In the genomic region with DNA sequence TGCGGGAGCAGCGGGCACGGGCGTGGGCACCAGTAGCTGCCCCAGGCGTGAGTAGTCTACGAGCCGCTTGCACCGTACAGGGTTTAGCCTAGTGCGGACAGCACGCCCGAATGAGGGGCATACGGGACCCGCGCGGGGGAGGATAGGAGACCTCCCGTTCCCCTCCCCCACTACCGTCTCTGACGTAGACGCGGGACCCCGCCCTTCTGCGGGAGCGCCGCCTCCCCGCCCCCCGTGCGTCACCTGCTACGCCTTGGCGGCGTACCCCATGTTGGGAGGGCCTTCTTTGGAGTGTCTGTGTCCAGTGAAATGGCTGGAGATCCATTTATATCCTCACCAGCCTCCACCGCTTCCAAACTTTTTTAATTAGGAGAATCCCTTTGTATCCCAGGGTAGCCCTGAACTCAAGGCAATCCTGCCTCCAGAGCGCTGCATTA, we compare ENCODE assay signal across 8 mouse cellular contexts. TPM values are rescaled to one million over a fixed set of nuclear protein-coding genes. Genes with fewer than 3 reads are reported as not detected.
DNase-seq lines count a peak whose midpoint lies in the region; ATAC-seq and TF ChIP-seq lines count a peak whose summit lies in the region.

No protein-coding gene starts in this region.

- peak; percentile 94 for DNase-seq in 416B (ENCODE audit: low read depth)
- peak; percentile 97 for DNase-seq in embryonic facial prominence, embryonic 14.5 days (ENCODE audit: low spot score)
- DNase-seq in heart, adult 9 months (ENCODE audit: low spot score in 2 of 2): peak; percentile 96
- DNase-seq in kidney, adult 9 months: peak; percentile 96
- DNase-seq in limb, embryonic 14.5 days (ENCODE audit: low spot score): peak; percentile 94
- DNase-seq in spleen, adult 2 months (ENCODE audit: low read depth in 1 of 2, low spot score in 2 of 2): peak; percentile 84 to 93

- no peak for TF ChIP-seq CTCF in bone marrow, adult 2 months (IDR thresholded peaks at IDR 0.05; ENCODE audit: control insufficient read depth, insufficient read depth, low read length)
- TF ChIP-seq CTCF in spleen, adult 2 months (IDR thresholded peaks at IDR 0.05; ENCODE audit: extremely low read depth, insufficient read depth, insufficient read length, insufficient replicate concordance): no peak

- H3K27ac ChIP-seq in bone marrow, adult 2 months (ENCODE audit: control insufficient read depth, insufficient read depth, low read depth, low read length, poor library complexity): peak overlapping the region; percentile 99
- H3K27ac ChIP-seq in embryonic facial prominence, embryonic 14.5 days (replicated peaks; ENCODE audit: low read depth, low read length): peak overlapping the region; percentile 99
- H3K27ac ChIP-seq in limb, embryonic 14.5 days (replicated peaks; ENCODE audit: low read depth, low read length): peak overlapping the region; percentile 100
- H3K27ac ChIP-seq in midbrain, embryonic 16.5 days (ENCODE audit: low read length): peak overlapping the region; percentile 98
- peak overlapping the region; percentile 98 for H3K27ac ChIP-seq in spleen, adult 2 months (ENCODE audit: insufficient read depth, low read length)

- H3K36me3 ChIP-seq in embryonic facial prominence, embryonic 14.5 days (ENCODE audit: control insufficient read depth, insufficient read depth, low read length): peaks cover 22% of the 10 kb centered on the region
- peaks cover 21% of the 10 kb centered on the region for H3K36me3 ChIP-seq in limb, embryonic 14.5 days (ENCODE audit: control insufficient read depth, insufficient read depth, low read length)
- peaks cover 9% of the 10 kb centered on the region for H3K36me3 ChIP-seq in midbrain, embryonic 16.5 days (ENCODE audit: control insufficient read depth, insufficient read depth, low read length)
- peaks cover 15% of the 10 kb centered on the region for H3K36me3 ChIP-seq in spleen, adult 2 months (ENCODE audit: control insufficient read depth, insufficient read depth, low read length)

- H3K9me3 ChIP-seq in embryonic facial prominence, embryonic 14.5 days (ENCODE audit: control insufficient read depth, low read length): no peaks in the 10 kb centered on the region
- no peaks in the 10 kb centered on the region for H3K9me3 ChIP-seq in limb, embryonic 14.5 days (ENCODE audit: control insufficient read depth, low read length)
- H3K9me3 ChIP-seq in midbrain, embryonic 16.5 days (replicated peaks; ENCODE audit: control insufficient read depth, low read length, poor library complexity, severe bottlenecking): no peaks in the 10 kb centered on the region

- peak overlapping the region; percentile 89 for H3K9ac ChIP-seq in embryonic facial prominence, embryonic 14.5 days (ENCODE audit: low read depth, low read length)
- peak overlapping the region; percentile 88 for H3K9ac ChIP-seq in limb, embryonic 14.5 days (ENCODE audit: low read depth, low read length, severe bottlenecking)
- H3K9ac ChIP-seq in midbrain, embryonic 16.5 days (ENCODE audit: low read depth, low read length): peak overlapping the region; percentile 85

- no peaks in the 10 kb centered on the region for H3K27me3 ChIP-seq in embryonic facial prominence, embryonic 14.5 days (replicated peaks; ENCODE audit: control insufficient read depth, insufficient read depth, low read length)
- H3K27me3 ChIP-seq in limb, embryonic 14.5 days (ENCODE audit: control insufficient read depth, insufficient read depth, low read length): no peaks in the 10 kb centered on the region
- H3K27me3 ChIP-seq in midbrain, embryonic 16.5 days (ENCODE audit: control insufficient read depth, insufficient read depth, low read depth, low read length): no peaks in the 10 kb centered on the region
- H3K27me3 ChIP-seq in spleen, adult 2 months (ENCODE audit: control insufficient read depth, insufficient read depth, low read length): no peaks in the 10 kb centered on the region

- peak; percentile 64 for ATAC-seq in embryonic facial prominence, embryonic 14.5 days (ENCODE audit: low read depth)
- ATAC-seq in limb, embryonic 14.5 days (ENCODE audit: low FRiP score, low read depth): peak; percentile 67
- peak; percentile 49 for ATAC-seq in midbrain, embryonic 16.5 days

- peak overlapping the region; percentile 98 for H3K4me3 ChIP-seq in bone marrow, adult 2 months (replicated peaks; ENCODE audit: control insufficient read depth, low read depth, low read length)
- peak overlapping the region; percentile 86 for H3K4me3 ChIP-seq in embryonic facial prominence, embryonic 14.5 days (ENCODE audit: low read depth, low read length)
- peak overlapping the region; percentile 69 for H3K4me3 ChIP-seq in limb, embryonic 14.5 days (replicated peaks; ENCODE audit: low read length)
- peak overlapping the region; percentile 71 for H3K4me3 ChIP-seq in midbrain, embryonic 16.5 days (ENCODE audit: low read depth, low read length)
- H3K4me3 ChIP-seq in spleen, adult 2 months (ENCODE audit: extremely low read depth, insufficient read depth, insufficient read length): peak overlapping the region; percentile 88

- H3K4me2 ChIP-seq in embryonic facial prominence, embryonic 14.5 days (ENCODE audit: low read depth, low read length): peak overlapping the region; percentile 97
- H3K4me2 ChIP-seq in limb, embryonic 14.5 days (replicated peaks; ENCODE audit: low read depth, low read length, severe bottlenecking): peak overlapping the region; percentile 94
- peak overlapping the region; percentile 96 for H3K4me2 ChIP-seq in midbrain, embryonic 16.5 days (ENCODE audit: low read length)

- WGBS in bone marrow, adult 2 months: under 1% methylated on average over 31 of the region's 32 CpGs
- WGBS in embryonic facial prominence, embryonic 14.5 days: 2% methylated on average over 8 of the region's 32 CpGs
- WGBS in limb, embryonic 14.5 days: 0% methylated on average over 19 of the region's 32 CpGs
- WGBS in midbrain, embryonic 16.5 days: 0% methylated on average over 24 of the region's 32 CpGs
- 1% methylated on average over 31 of the region's 32 CpGs for WGBS in spleen, adult 2 months

- peak; percentile 88; the same call in 1 of the 2 replicates for TF ChIP-seq POLR2A in bone marrow, adult 2 months (IDR thresholded peaks at IDR 0.05; ENCODE audit: borderline replicate concordance, control insufficient read depth, low read depth, low read length)
- TF ChIP-seq POLR2A in limb, embryonic 14.5 days (IDR thresholded peaks at IDR 0.05; ENCODE audit: borderline replicate concordance, extremely low read depth, insufficient read depth, insufficient read length): peak; percentile 89; the same call in 1 of the 2 replicates
- TF ChIP-seq POLR2A in spleen, adult 2 months (IDR thresholded peaks at IDR 0.05; ENCODE audit: low read depth, low read length): peak; percentile 58; the same call in 1 of the 2 replicates

- peaks cover 7% of the 10 kb centered on the region for H3K4me1 ChIP-seq in bone marrow, adult 2 months (ENCODE audit: control insufficient read depth, insufficient read depth, low read length)
- peaks cover 21% of the 10 kb centered on the region for H3K4me1 ChIP-seq in embryonic facial prominence, embryonic 14.5 days (ENCODE audit: control insufficient read depth, insufficient read depth, low read length)
- H3K4me1 ChIP-seq in limb, embryonic 14.5 days (ENCODE audit: control insufficient read depth, insufficient read depth, low read length): peaks cover 22% of the 10 kb centered on the region
- H3K4me1 ChIP-seq in midbrain, embryonic 16.5 days (ENCODE audit: control insufficient read depth, insufficient read depth, low read length): peaks cover 29% of the 10 kb centered on the region
- peaks cover 12% of the 10 kb centered on the region; the same call in 1 of the 2 replicates for H3K4me1 ChIP-seq in spleen, adult 2 months (ENCODE audit: control insufficient read depth, insufficient read depth, insufficient read length)

RNA-seq across cellular contexts. Expression of a gene that starts 0.6 kb away (rescaled TPM):
- 274 and 541 TPM in 2 replicates for polyA plus RNA-seq in bone marrow, adult 2 months (2011; ENCODE audit: insufficient read depth, insufficient read length, low replicate concordance, missing spikeins)
- polyA plus RNA-seq in embryonic facial prominence, embryonic 14.5 days (2014; fragmentation: Nextera tagmentation; extraction: Ambion mirVana): 180 and 182 TPM in 2 replicates
- 525 and 571 TPM in 2 replicates for polyA plus RNA-seq in limb, embryonic 14.5 days (2012; rRNA removed)
- 208 and 225 TPM in 2 replicates for polyA plus RNA-seq in limb, embryonic 14.5 days (2014; fragmentation: Nextera tagmentation; extraction: Ambion mirVana)
- polyA plus RNA-seq in midbrain, embryonic 16.5 days (2015; fragmentation: Nextera tagmentation; extraction: Ambion mirVana): 134 and 152 TPM in 2 replicates
- polyA plus RNA-seq in spleen, adult 2 months (2012; rRNA removed): 189 and 209 TPM in 2 replicates

RNA-seq across cellular contexts. Expression of a gene that starts 16.0 kb away (rescaled TPM):
- 64.4 and 98.5 TPM in 2 replicates for polyA plus RNA-seq in bone marrow, adult 2 months (2011; ENCODE audit: insufficient read depth, insufficient read length, low replicate concordance, missing spikeins)
- 183 and 202 TPM in 2 replicates for polyA plus RNA-seq in embryonic facial prominence, embryonic 14.5 days (2014; fragmentation: Nextera tagmentation; extraction: Ambion mirVana)
- 165 and 172 TPM in 2 replicates for polyA plus RNA-seq in limb, embryonic 14.5 days (2012; rRNA removed)
- polyA plus RNA-seq in limb, embryonic 14.5 days (2014; fragmentation: Nextera tagmentation; extraction: Ambion mirVana): 176 and 200 TPM in 2 replicates
- 86.6 and 96.4 TPM in 2 replicates for polyA plus RNA-seq in midbrain, embryonic 16.5 days (2015; fragmentation: Nextera tagmentation; extraction: Ambion mirVana)
- polyA plus RNA-seq in spleen, adult 2 months (2012; rRNA removed): 101 and 108 TPM in 2 replicates

RNA-seq across cellular contexts. Expression of a gene that starts 20.2 kb away (rescaled TPM):
- polyA plus RNA-seq in bone marrow, adult 2 months (2011; ENCODE audit: insufficient read depth, insufficient read length, low replicate concordance, missing spikeins): 29.1 and 94.3 TPM in 2 replicates
- 2.7 and 3.0 TPM in 2 replicates for polyA plus RNA-seq in embryonic facial prominence, embryonic 14.5 days (2014; fragmentation: Nextera tagmentation; extraction: Ambion mirVana)
- polyA plus RNA-seq in limb, embryonic 14.5 days (2012; rRNA removed): 2.3 and 2.5 TPM in 2 replicates
- 2.6 and 2.8 TPM in 2 replicates for polyA plus RNA-seq in limb, embryonic 14.5 days (2014; fragmentation: Nextera tagmentation; extraction: Ambion mirVana)
- polyA plus RNA-seq in midbrain, embryonic 16.5 days (2015; fragmentation: Nextera tagmentation; extraction: Ambion mirVana): 2.2 and 2.9 TPM in 2 replicates
- polyA plus RNA-seq in spleen, adult 2 months (2012; rRNA removed): 35.4 and 36.4 TPM in 2 replicates

RNA-seq across cellular contexts. Expression of a gene that starts 24.7 kb away (rescaled TPM):
- 31.4 and 67.1 TPM in 2 replicates for polyA plus RNA-seq in bone marrow, adult 2 months (2011; ENCODE audit: insufficient read depth, insufficient read length, low replicate concordance, missing spikeins)
- 3.4 and 4.1 TPM in 2 replicates for polyA plus RNA-seq in embryonic facial prominence, embryonic 14.5 days (2014; fragmentation: Nextera tagmentation; extraction: Ambion mirVana)
- 17.9 and 18.0 TPM in 2 replicates for polyA plus RNA-seq in limb, embryonic 14.5 days (2012; rRNA removed)
- 5.9 and 7.0 TPM in 2 replicates for polyA plus RNA-seq in limb, embryonic 14.5 days (2014; fragmentation: Nextera tagmentation; extraction: Ambion mirVana)
- 5.7 and 5.9 TPM in 2 replicates for polyA plus RNA-seq in midbrain, embryonic 16.5 days (2015; fragmentation: Nextera tagmentation; extraction: Ambion mirVana)
- polyA plus RNA-seq in spleen, adult 2 months (2012; rRNA removed): 11.6 and 13.3 TPM in 2 replicates

RNA-seq across cellular contexts. Expression of a gene that starts 41.7 kb away (rescaled TPM):
- polyA plus RNA-seq in bone marrow, adult 2 months (2011; ENCODE audit: insufficient read depth, insufficient read length, low replicate concordance, missing spikeins): 7.9 and 12.1 TPM in 2 replicates
- 40.9 and 41.5 TPM in 2 replicates for polyA plus RNA-seq in embryonic facial prominence, embryonic 14.5 days (2014; fragmentation: Nextera tagmentation; extraction: Ambion mirVana)
- 27.4 and 31.0 TPM in 2 replicates for polyA plus RNA-seq in limb, embryonic 14.5 days (2012; rRNA removed)
- polyA plus RNA-seq in limb, embryonic 14.5 days (2014; fragmentation: Nextera tagmentation; extraction: Ambion mirVana): 37.4 and 41.9 TPM in 2 replicates
- polyA plus RNA-seq in midbrain, embryonic 16.5 days (2015; fragmentation: Nextera tagmentation; extraction: Ambion mirVana): 52.0 and 64.7 TPM in 2 replicates
- polyA plus RNA-seq in spleen, adult 2 months (2012; rRNA removed): 51.1 and 67.9 TPM in 2 replicates

Comparison
In these comparisons a context has a peak if more than half of its experiments do, and no peak if none do; other contexts are left out.
1. Peak in every context shown above with its lines: DNase-seq, ATAC-seq, H3K4me3 ChIP-seq and H3K27ac ChIP-seq.